Mouse (Mus musculus) lung, embryonic 16.5 days (tissue): ENCODE results near the gene Slc9a3r2. TPM values are rescaled to one million over a fixed set of nuclear protein-coding genes. Genes with fewer than 3 reads are reported as not detected.

Experiments
- ATAC-seq: fragments of 200-750 bp; cut with Nextera tagmentation; 2 replicates; pipeline ENCODE4 v1.8.0; 2017; ENCODE audit warnings: low read depth, mild to moderate bottlenecking, moderate library complexity
- H3K27ac ChIP-seq: fragments of 300-500 bp; sonication (generic); 2 replicates; pipeline ENCODE4 v1.5.1; 2014; ENCODE audit warnings: mild to moderate bottlenecking, control low read depth, low read length
- H3K27me3 ChIP-seq: fragments of 300-500 bp; sonication (generic); 2 replicates; pipeline ENCODE4 v1.6.1; 2014; ENCODE audit warnings: low read depth, low read length, mixed read lengths; ENCODE audit not compliant: control insufficient read depth, insufficient read depth
- H3K36me3 ChIP-seq: fragments of 300-500 bp; sonication (generic); 2 replicates; pipeline ENCODE4 v1.6.1; 2014; ENCODE audit warnings: low read length; ENCODE audit not compliant: control insufficient read depth, insufficient read depth
- H3K4me1 ChIP-seq: fragments of 300-500 bp; sonication (generic); replicated peaks from 2 replicates; pipeline ENCODE4 v1.6.1; 2014; ENCODE audit warnings: low read length, mixed read lengths; ENCODE audit not compliant: control insufficient read depth, insufficient read depth
- H3K4me2 ChIP-seq: fragments of 300-500 bp; sonication (generic); 2 replicates; pipeline ENCODE4 v1.6.1; 2014; ENCODE audit warnings: low read depth, low read length, control low read depth
- H3K4me3 ChIP-seq: fragments of 300-500 bp; sonication (generic); 2 replicates; pipeline ENCODE4 v1.5.1; 2014; ENCODE audit warnings: mild to moderate bottlenecking, low read length, control low read depth
- H3K9ac ChIP-seq: fragments of 300-500 bp; sonication (generic); 2 replicates; pipeline ENCODE4 v1.6.1; 2014; ENCODE audit warnings: low read length, control low read depth
- H3K9me3 ChIP-seq: fragments of 300-500 bp; sonication (generic); 2 replicates; pipeline ENCODE4 v1.6.1; 2016; ENCODE audit warnings: low read length; ENCODE audit not compliant: control insufficient read depth
- WGBS: fragments of 180-500 bp; shearing (Covaris S2); extraction: QIAGEN DNeasy Blood & Tissue Kit; methylation state at CpG from one replicate; pipeline ENCODE4 v1.1.7; 2014; 5-methylcytosine and 5-hydroxymethylcytosine counted together
- polyA plus RNA-seq: library from polyadenylated mRNA; unstranded; fragments of >200 nt; fragmentation: Nextera tagmentation; extraction: Ambion mirVana; gene quantifications from 2 replicates; pipeline ENCODE4 v1.2.1, GENCODE M21; 2015

Slc9a3r2 gene
- polyA plus RNA-seq, 1 experiment from 2014 or later: 98.1 TPM

DNA sequence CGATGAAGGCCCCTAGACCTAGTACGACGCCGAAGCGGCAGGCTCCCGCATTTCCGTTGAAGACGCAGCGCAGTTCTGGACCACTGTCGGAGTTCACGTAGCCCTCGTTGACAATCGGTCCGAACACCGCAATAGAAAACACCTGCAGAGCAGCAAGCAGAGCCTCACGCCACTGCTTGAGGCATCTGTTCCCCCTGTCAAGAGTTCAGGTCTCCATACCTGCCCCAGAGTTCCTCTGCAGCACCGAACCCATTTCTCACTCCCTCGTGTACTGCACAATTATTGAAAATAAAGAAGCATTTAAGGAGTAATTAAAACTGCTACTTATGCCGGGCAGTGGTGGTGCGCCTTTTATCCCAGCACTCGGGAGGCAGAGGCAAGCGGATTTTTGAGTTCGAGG, 37.5 kb upstream of the Slc9a3r2 start:
- peak overlapping the region; percentile 60 for H3K9ac ChIP-seq

DNA sequence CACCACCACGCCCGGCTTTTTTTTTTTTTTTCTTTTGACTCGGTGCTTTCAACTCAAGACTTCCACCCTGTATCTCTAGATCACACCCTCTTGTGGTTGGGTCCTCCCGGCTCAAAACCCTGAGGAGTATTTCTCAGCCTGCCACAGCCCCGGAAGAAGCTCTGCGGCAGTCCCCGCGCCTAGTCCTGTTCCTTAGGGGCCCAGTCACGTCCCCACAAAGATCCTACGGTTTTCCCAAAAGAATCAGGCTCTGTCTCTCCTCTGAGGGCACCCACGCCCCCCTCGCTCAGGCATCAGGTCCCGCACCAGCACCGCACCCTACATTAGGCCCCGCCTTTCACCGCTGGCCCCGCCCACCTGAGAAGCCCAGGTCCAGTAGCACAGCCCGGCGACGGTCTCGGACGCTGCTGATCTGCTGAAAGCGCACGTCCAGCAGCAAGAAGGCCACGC, 37.0 kb upstream of the Slc9a3r2 start:
- Histone ChIP-seq H3K27ac (no peak overlapping the region), H3K9me3 (no peaks in the 10 kb centered on the region), H3K4me3 (peak overlapping the region; percentile 48), H3K36me3 (no peaks in the 10 kb centered on the region; the same call in 1 of the 2 replicates), H3K4me2 (peak overlapping the region; percentile 70), H3K4me1 (peaks cover 8% of the 10 kb centered on the region), H3K9ac (peak overlapping the region; percentile 60), H3K27me3 (peaks cover 36% of the 10 kb centered on the region)
- peak; percentile 76 for ATAC-seq
- 2% methylated on average over 25 of the region's 25 CpGs for WGBS

More for the DNA sequence above, 37.5 kb upstream of the Slc9a3r2 start:
- peaks cover 8% of the 10 kb centered on the region for H3K4me1 ChIP-seq
- H3K9me3 ChIP-seq: no peaks in the 10 kb centered on the region
- H3K36me3 ChIP-seq: peaks cover 3% of the 10 kb centered on the region; the same call in 1 of the 2 replicates
- no peak overlapping the region for H3K27ac ChIP-seq
- peak overlapping the region; percentile 70 for H3K4me2 ChIP-seq
- peaks cover 36% of the 10 kb centered on the region for H3K27me3 ChIP-seq
- H3K4me3 ChIP-seq: peak overlapping the region; percentile 48
- no peak for ATAC-seq
- 17% methylated on average over 23 of the region's 23 CpGs for WGBS

DNA sequence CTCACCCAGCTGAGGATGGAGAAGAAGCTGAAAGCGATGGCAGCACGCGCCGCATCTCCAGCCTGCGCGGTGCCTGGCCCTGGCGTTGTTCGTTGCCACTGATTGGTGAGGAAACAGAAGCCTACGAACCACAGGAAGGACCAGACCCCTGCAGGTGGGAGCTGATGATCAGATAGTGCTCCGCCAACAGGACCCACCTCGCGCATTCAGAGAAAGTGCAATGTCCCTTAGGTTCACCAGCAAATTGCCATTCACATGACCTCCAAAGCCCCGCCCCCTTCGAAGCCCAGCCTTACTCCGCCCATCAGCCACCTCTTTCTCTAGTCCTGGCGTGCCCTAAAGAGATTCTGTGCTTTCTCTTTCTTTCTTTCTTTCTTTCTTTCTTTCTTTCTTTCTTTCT, 36.4 kb upstream of the Slc9a3r2 start:
- 32% methylated on average over 16 of the region's 16 CpGs for WGBS
- H3K4me3 ChIP-seq: no peak overlapping the region
- H3K27ac ChIP-seq: no peak overlapping the region
- H3K9ac ChIP-seq: no peak overlapping the region
- H3K4me2 ChIP-seq: peak overlapping the region; percentile 15; the same call in 1 of the 2 replicates
- no peak; the same call in 1 of the 2 replicates for ATAC-seq
- peaks cover 36% of the 10 kb centered on the region for H3K27me3 ChIP-seq
- H3K9me3 ChIP-seq: no peaks in the 10 kb centered on the region
- peaks cover 8% of the 10 kb centered on the region for H3K4me1 ChIP-seq
- H3K36me3 ChIP-seq: peaks cover 1% of the 10 kb centered on the region; the same call in 1 of the 2 replicates

DNA sequence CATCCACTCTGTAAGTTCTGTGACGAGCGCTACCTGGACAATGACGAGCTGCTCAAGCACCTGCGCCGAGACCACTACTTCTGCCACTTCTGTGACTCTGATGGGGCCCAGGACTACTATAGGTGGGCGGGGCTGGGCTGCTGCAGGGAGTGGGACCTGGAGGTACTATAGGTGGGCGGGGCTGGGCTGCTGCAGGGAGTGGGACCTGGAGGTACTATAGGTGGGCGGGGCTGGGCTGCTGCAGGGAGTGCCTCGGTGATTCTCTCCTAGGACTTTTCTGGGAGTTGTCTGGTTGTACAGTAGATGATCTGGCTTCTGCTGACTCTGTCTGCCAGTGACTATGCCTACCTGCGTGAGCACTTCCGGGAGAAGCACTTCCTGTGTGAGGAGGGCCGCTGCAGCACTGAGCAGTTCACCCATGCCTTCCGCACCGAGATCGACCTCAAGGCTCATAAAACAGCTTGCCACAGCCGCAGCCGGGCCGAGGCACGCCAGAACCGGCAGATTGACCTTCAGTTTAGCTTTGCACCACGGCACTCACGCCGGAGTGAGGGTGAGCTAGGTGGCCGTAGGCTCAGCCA, 27.5 kb upstream of the Slc9a3r2 start:
- Histone ChIP-seq H3K4me3 (no peak overlapping the region), H3K4me1 (no peaks in the 10 kb centered on the region; the same call in 1 of the 2 replicates), H3K27ac (no peak overlapping the region), H3K4me2 (no peak overlapping the region), H3K9me3 (no peaks in the 10 kb centered on the region), H3K36me3 (peaks cover 46% of the 10 kb centered on the region), H3K9ac (no peak overlapping the region), H3K27me3 (no peaks in the 10 kb centered on the region)
- no peak for ATAC-seq
- WGBS: 85% methylated on average over 24 of the region's 24 CpGs

DNA sequence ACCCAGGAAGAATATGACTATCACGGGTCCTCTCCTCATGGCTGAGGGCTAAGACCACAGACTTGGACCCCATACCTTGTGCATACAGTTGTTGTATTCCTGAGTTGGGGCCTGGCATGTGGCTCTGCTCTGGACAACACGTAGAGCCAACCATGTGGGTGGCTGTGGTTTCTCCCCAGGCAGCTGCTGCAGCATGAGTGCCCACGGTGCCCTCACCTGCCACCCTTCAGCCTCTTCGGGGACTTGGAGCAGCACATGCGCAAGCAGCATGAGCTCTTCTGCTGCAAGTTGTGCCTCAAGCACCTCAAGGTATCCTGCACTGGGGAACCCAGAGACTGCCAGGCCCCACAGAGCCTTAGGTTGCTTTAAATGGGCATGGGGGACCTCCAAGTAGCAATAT, 26.8 kb upstream of the Slc9a3r2 start:
- no peak overlapping the region for H3K4me2 ChIP-seq
- no peak overlapping the region for H3K27ac ChIP-seq
- H3K27me3 ChIP-seq: no peaks in the 10 kb centered on the region
- peaks cover 6% of the 10 kb centered on the region for H3K4me1 ChIP-seq
- H3K36me3 ChIP-seq: peaks cover 46% of the 10 kb centered on the region
- no peak overlapping the region for H3K4me3 ChIP-seq
- H3K9ac ChIP-seq: no peak overlapping the region
- ATAC-seq: no peak
- WGBS: 89% methylated on average over 5 of the region's 5 CpGs
- H3K9me3 ChIP-seq: no peaks in the 10 kb centered on the region

DNA sequence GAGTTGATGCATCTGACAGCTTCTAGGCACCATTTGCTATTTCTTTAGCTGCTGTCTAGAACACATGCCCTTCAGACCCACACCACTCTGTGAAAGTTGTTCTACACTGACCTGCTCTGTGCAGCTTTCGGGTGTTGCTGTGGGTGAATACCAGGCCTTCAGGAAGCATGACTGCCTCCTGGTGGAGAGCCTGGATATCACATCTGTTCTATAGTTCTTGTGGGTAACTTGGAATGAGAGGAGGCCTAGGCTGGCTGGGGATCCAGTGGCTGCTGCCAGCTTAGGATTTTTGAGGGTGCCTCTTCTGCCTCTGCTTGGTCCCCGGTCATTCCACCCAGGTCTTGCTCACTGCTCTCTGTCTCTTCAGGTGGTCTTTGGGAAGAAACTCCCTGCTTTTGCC, 26.1 kb upstream of the Slc9a3r2 start:
- H3K27me3 ChIP-seq: no peaks in the 10 kb centered on the region
- no peak overlapping the region for H3K9ac ChIP-seq
- peaks cover 41% of the 10 kb centered on the region for H3K36me3 ChIP-seq
- H3K27ac ChIP-seq: no peak overlapping the region
- no peak for ATAC-seq
- peaks cover 13% of the 10 kb centered on the region for H3K4me1 ChIP-seq
- no peak overlapping the region for H3K4me3 ChIP-seq
- no peak overlapping the region for H3K4me2 ChIP-seq
- 53% methylated on average over 2 of the region's 2 CpGs for WGBS
- no peaks in the 10 kb centered on the region for H3K9me3 ChIP-seq

DNA sequence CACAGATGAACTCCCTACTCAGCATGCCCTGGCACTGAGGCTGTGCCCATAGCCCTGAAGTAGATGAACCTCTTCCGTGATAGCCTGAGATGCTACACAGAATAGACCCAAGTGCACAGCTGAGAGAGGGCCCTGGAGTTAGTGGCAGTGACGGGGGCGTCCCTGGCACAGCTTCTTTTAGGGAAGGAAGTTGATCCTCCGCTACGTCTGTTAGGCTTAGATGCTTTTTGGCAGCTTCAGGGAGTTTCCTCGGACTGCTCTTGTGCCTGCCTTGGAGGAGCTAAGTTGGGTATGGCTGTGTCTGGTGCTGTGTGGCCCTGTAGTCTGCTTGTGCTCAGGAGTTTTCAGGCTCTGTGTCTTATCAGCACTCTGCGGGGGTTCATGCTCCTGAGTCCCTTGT, 24.1 kb upstream of the Slc9a3r2 start:
- ATAC-seq: no peak
- H3K9ac ChIP-seq: no peak overlapping the region
- no peak overlapping the region for H3K27ac ChIP-seq
- H3K4me2 ChIP-seq: no peak overlapping the region
- H3K4me3 ChIP-seq: no peak overlapping the region
- H3K27me3 ChIP-seq: no peaks in the 10 kb centered on the region
- WGBS: 71% methylated on average over 7 of the region's 7 CpGs
- peaks cover 25% of the 10 kb centered on the region for H3K36me3 ChIP-seq
- no peaks in the 10 kb centered on the region for H3K9me3 ChIP-seq
- peaks cover 23% of the 10 kb centered on the region for H3K4me1 ChIP-seq

DNA sequence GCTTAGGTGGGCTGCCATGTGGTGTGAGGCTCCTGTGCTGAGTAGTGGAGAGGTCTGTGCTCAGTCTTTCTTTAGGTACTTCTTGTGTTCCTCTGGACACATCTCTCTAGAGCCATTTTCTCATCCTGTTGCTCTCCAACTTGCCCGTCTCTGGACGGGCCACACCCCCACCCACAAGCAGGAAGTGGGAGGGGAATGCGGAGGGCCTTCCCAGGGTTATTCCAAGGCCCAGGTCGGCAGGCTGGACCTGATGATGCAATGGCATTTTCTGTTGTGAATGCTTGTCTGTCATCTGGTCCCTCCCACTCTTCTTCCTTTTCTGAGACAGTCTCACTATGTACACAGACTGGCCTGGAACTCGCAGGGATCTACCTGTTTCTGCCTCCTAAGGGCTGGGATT, 22.0 kb upstream of the Slc9a3r2 start:
- WGBS: 11% methylated on average over 5 of the region's 5 CpGs
- ATAC-seq: no peak
- Histone ChIP-seq H3K4me3 (no peak overlapping the region), H3K9ac (0 out of 2 replicates have a peak overlapping the region, but pooled peaks have one; percentile 17), H3K9me3 (no peaks in the 10 kb centered on the region), H3K36me3 (peaks cover 4% of the 10 kb centered on the region; the same call in 1 of the 2 replicates), H3K4me2 (peak overlapping the region; percentile 90; the same call in 1 of the 2 replicates), H3K27ac (no peak overlapping the region), H3K4me1 (peaks cover 26% of the 10 kb centered on the region), H3K27me3 (no peaks in the 10 kb centered on the region)

DNA sequence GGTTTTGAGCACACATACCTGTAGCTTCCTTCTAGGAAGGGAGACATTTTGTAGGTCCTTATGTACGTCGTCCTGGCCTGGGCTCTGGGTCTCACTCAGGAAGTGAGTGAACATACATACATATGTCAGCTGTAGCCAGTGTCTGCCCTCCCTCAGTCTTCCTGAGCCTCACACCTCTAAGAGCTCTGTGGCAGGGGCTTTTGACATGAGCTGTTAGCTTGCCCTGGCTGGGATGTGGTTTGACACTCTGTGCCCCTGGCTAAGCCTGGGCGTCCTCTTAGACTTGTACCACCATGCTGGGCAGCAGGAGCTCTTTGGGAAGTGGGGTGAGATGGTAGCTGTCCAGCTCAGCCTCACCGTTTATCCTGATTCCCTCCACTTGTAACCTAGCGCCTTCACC, 21.2 kb upstream of the Slc9a3r2 start:
- WGBS: 52% methylated on average over 5 of the region's 5 CpGs
- H3K27me3 ChIP-seq: no peaks in the 10 kb centered on the region
- no peaks in the 10 kb centered on the region for H3K9me3 ChIP-seq
- peaks cover 26% of the 10 kb centered on the region for H3K4me1 ChIP-seq
- no peak overlapping the region for H3K4me3 ChIP-seq
- no peak overlapping the region for H3K27ac ChIP-seq
- H3K9ac ChIP-seq: no peak overlapping the region
- ATAC-seq: no peak
- no peaks in the 10 kb centered on the region for H3K36me3 ChIP-seq
- H3K4me2 ChIP-seq: peak overlapping the region; percentile 90; the same call in 1 of the 2 replicates
